ENCODE assay signal across 7 mouse cellular contexts in genomic region chr8:13550718-13551573, GRCm38 (mm10). TPM values are rescaled to one million over a fixed set of nuclear protein-coding genes. Genes with fewer than 3 reads are reported as not detected.
A peak's percentile ranks its signal among the peaks of the same experiment; 100 is the strongest.
DNase-seq lines count a peak whose midpoint lies in the region; ATAC-seq and TF ChIP-seq lines count a peak whose summit lies in the region.

No protein-coding gene starts in this region.

- no peaks in the 10 kb centered on the region for H3K9me3 ChIP-seq in embryonic facial prominence, embryonic 10.5 days
- no peaks in the 10 kb centered on the region for H3K9me3 ChIP-seq in limb, embryonic 11.5 days (ENCODE audit: control insufficient read depth, low read length)
- H3K9me3 ChIP-seq in midbrain, embryonic 14.5 days (ENCODE audit: control insufficient read depth, low read length) = peaks cover under 1% of the 10 kb centered on the region; the same call in 1 of the 2 replicates

- H3K4me3 ChIP-seq in embryonic facial prominence, embryonic 10.5 days = no peak overlapping the region
- no peak overlapping the region for H3K4me3 ChIP-seq in heart, adult 2 months
- H3K4me3 ChIP-seq in kidney, adult 2 months (ENCODE audit: insufficient read depth, low read depth, low read length) = no peak overlapping the region
- H3K4me3 ChIP-seq in limb, embryonic 11.5 days (ENCODE audit: low read depth, low read length) = no peak overlapping the region
- no peak overlapping the region for H3K4me3 ChIP-seq in midbrain, embryonic 14.5 days (replicated peaks; ENCODE audit: low read depth, low read length)

- peak; percentile 88 for DNase-seq in adrenal gland, adult 8-10 months
- DNase-seq in embryonic facial prominence, embryonic 10.5 days (ENCODE audit: low spot score) = peak; percentile 84
- DNase-seq in heart, adult 2 months = peak; percentile 87 to 90
- peak; percentile 93 for DNase-seq in kidney, adult 2 months
- peak; percentile 87 for DNase-seq in limb, embryonic 11.5 days (ENCODE audit: low spot score)
- peak; percentile 93 for DNase-seq in midbrain, embryonic 14.5 days
- DNase-seq in spleen, adult 18-20 months = peak; percentile 73 to 80

- peaks cover 9% of the 10 kb centered on the region; the same call in 1 of the 2 replicates for H3K4me1 ChIP-seq in embryonic facial prominence, embryonic 10.5 days
- H3K4me1 ChIP-seq in heart, adult 2 months (ENCODE audit: control insufficient read depth, insufficient read depth, low read length) = peaks cover 9% of the 10 kb centered on the region
- H3K4me1 ChIP-seq in kidney, adult 2 months (ENCODE audit: control insufficient read depth, insufficient read depth, low read length) = peaks cover 5% of the 10 kb centered on the region; the same call in 1 of the 2 replicates
- H3K4me1 ChIP-seq in limb, embryonic 11.5 days (ENCODE audit: control insufficient read depth, insufficient read depth, low read length) = no peaks in the 10 kb centered on the region
- H3K4me1 ChIP-seq in midbrain, embryonic 14.5 days (ENCODE audit: control insufficient read depth, insufficient read depth, low read length) = no peaks in the 10 kb centered on the region

- H3K27ac ChIP-seq in embryonic facial prominence, embryonic 10.5 days (replicated peaks) = no peak overlapping the region; the same call in 1 of the 2 replicates
- H3K27ac ChIP-seq in heart, adult 2 months = no peak overlapping the region
- H3K27ac ChIP-seq in kidney, adult 2 months (ENCODE audit: insufficient read depth, low read depth, low read length) = no peak overlapping the region
- no peak overlapping the region for H3K27ac ChIP-seq in limb, embryonic 11.5 days (replicated peaks; ENCODE audit: low read depth, low read length)
- no peak overlapping the region for H3K27ac ChIP-seq in midbrain, embryonic 14.5 days (replicated peaks; ENCODE audit: low read depth, low read length)

- peak; percentile 94 for TF ChIP-seq CTCF in heart, adult 2 months (IDR thresholded peaks at IDR 0.05)
- TF ChIP-seq CTCF in kidney, adult 2 months (conservative IDR thresholded peaks at IDR 0.05; ENCODE audit: insufficient read depth, insufficient read length, low read depth, low read length) = peak; percentile 97

- intact Hi-C loops in heart, adult 2 months (cut with DNase I) = loop anchor here (2.0 to 5.0 kb wide), 4 partner anchors 46 to 202 kb away; partner anchors contain the start of gene Rasa3

- H3K27me3 ChIP-seq in embryonic facial prominence, embryonic 10.5 days (replicated peaks; ENCODE audit: low read depth, poor library complexity, severe bottlenecking) = no peaks in the 10 kb centered on the region
- H3K27me3 ChIP-seq in heart, adult 2 months (ENCODE audit: control insufficient read depth, insufficient read depth, low read length) = no peaks in the 10 kb centered on the region
- no peaks in the 10 kb centered on the region for H3K27me3 ChIP-seq in kidney, adult 2 months (replicated peaks; ENCODE audit: control insufficient read depth, insufficient read depth, low read length)
- H3K27me3 ChIP-seq in limb, embryonic 11.5 days (ENCODE audit: control insufficient read depth, insufficient read depth, low read length) = no peaks in the 10 kb centered on the region
- H3K27me3 ChIP-seq in midbrain, embryonic 14.5 days (ENCODE audit: control insufficient read depth, insufficient read depth, low read length) = no peaks in the 10 kb centered on the region

- TF ChIP-seq POLR2A in heart, adult 2 months (IDR thresholded peaks at IDR 0.05; ENCODE audit: insufficient read depth, low read depth, low read length) = no peak
- TF ChIP-seq POLR2A in kidney, adult 2 months (IDR thresholded peaks at IDR 0.05; ENCODE audit: low read depth, low read length) = no peak

- H3K9ac ChIP-seq in heart, adult 2 months (ENCODE audit: low read depth, low read length) = no peak overlapping the region
- H3K9ac ChIP-seq in limb, embryonic 11.5 days (ENCODE audit: low read length) = no peak overlapping the region
- H3K9ac ChIP-seq in midbrain, embryonic 14.5 days (replicated peaks; ENCODE audit: low read length) = no peak overlapping the region

- ATAC-seq in limb, embryonic 11.5 days (ENCODE audit: insufficient number of reproducible peaks, low FRiP score, low TSS enrichment, low read depth) = peak; percentile 87
- peak; percentile 78 for ATAC-seq in midbrain, embryonic 14.5 days (ENCODE audit: low FRiP score, low TSS enrichment)

- 59% methylated on average over 9 of the region's 9 CpGs for WGBS in embryonic facial prominence, embryonic 10.5 days
- WGBS in heart, adult 2 months = 53% methylated on average over 9 of the region's 9 CpGs
- WGBS in kidney, adult 2 months = 52% methylated on average over 9 of the region's 9 CpGs
- WGBS in limb, embryonic 11.5 days = 60% methylated on average over 9 of the region's 9 CpGs
- WGBS in midbrain, embryonic 14.5 days = 59% methylated on average over 9 of the region's 9 CpGs

- H3K4me2 ChIP-seq in limb, embryonic 11.5 days (ENCODE audit: low read depth, severe bottlenecking) = no peak overlapping the region
- no peak overlapping the region for H3K4me2 ChIP-seq in midbrain, embryonic 14.5 days (ENCODE audit: low read length)

- no peaks in the 10 kb centered on the region for H3K36me3 ChIP-seq in embryonic facial prominence, embryonic 10.5 days (replicated peaks)
- no peaks in the 10 kb centered on the region for H3K36me3 ChIP-seq in heart, adult 2 months (ENCODE audit: control insufficient read depth, insufficient read depth, low read length)
- H3K36me3 ChIP-seq in kidney, adult 2 months (ENCODE audit: control insufficient read depth, insufficient read depth, low read length) = no peaks in the 10 kb centered on the region
- no peaks in the 10 kb centered on the region for H3K36me3 ChIP-seq in limb, embryonic 11.5 days (ENCODE audit: control insufficient read depth, insufficient read depth, low read length)
- H3K36me3 ChIP-seq in midbrain, embryonic 14.5 days (ENCODE audit: control insufficient read depth, insufficient read depth, low read length) = no peaks in the 10 kb centered on the region

- no peaks in the 10 kb centered on the region for H3K79me2 ChIP-seq in heart, adult 2 months (replicated peaks; ENCODE audit: control insufficient read depth, insufficient read depth, low read length)

- peak; percentile 99 for TF ChIP-seq EP300 in heart, adult 2 months (IDR thresholded peaks at IDR 0.05; ENCODE audit: insufficient read depth, low read depth, low read length)

RNA-seq across cellular contexts. Expression of gene 1700029H14Rik, which starts 11.3 kb away (rescaled TPM):
- total RNA-seq in adrenal gland, adult 8-10 months (2022) = not detected
- not detected in 2 replicates for polyA plus RNA-seq in embryonic facial prominence, embryonic 10.5 days (2016; fragmentation: Nextera tagmentation; extraction: Ambion mirVana)
- total RNA-seq in heart, adult 2 months (2021) = not detected
- 0.32 and 0.45 TPM in 2 replicates for polyA plus RNA-seq in heart, adult 2 months (2012; rRNA removed)
- polyA plus RNA-seq in kidney, adult 2 months (2012; rRNA removed) = not detected in 2 replicates
- polyA plus RNA-seq in limb, embryonic 11.5 days (2014; fragmentation: Nextera tagmentation; extraction: Ambion mirVana) = not detected in 2 replicates
- polyA plus RNA-seq in midbrain, embryonic 14.5 days (2014; fragmentation: Nextera tagmentation; extraction: Ambion mirVana) = not detected in 2 replicates

RNA-seq across cellular contexts. Expression of gene Gas6, which starts 56.7 kb away (rescaled TPM):
- 1,000 to 10,000 TPM in 1 of 4 experiments, 100 to 1,000 TPM in 3; 130 to 1,084 (median 297) TPM for total RNA-seq in adrenal gland, adult 8-10 months (2022)
- polyA plus RNA-seq in embryonic facial prominence, embryonic 10.5 days (2016; fragmentation: Nextera tagmentation; extraction: Ambion mirVana) = 7.8 and 8.2 TPM in 2 replicates
- total RNA-seq in heart, adult 2 months (2021) = 100 to 1,000 TPM; 114 to 129 TPM
- polyA plus RNA-seq in heart, adult 2 months (2012; rRNA removed) = 133 and 153 TPM in 2 replicates
- 461 and 486 TPM in 2 replicates for polyA plus RNA-seq in kidney, adult 2 months (2012; rRNA removed)
- 3.2 and 3.6 TPM in 2 replicates for polyA plus RNA-seq in limb, embryonic 11.5 days (2014; fragmentation: Nextera tagmentation; extraction: Ambion mirVana)
- 17.7 and 19.2 TPM in 2 replicates for polyA plus RNA-seq in midbrain, embryonic 14.5 days (2014; fragmentation: Nextera tagmentation; extraction: Ambion mirVana)
